Mouse (Mus musculus): ENCODE measurements around the gene Ak1. TPM values are rescaled to one million over a fixed set of nuclear protein-coding genes. Genes with fewer than 3 reads are reported as not detected.

Ak1 gene
- 74.1 and 79.6 TPM in 2 replicates for polyA plus RNA-seq (2015; fragmentation: Nextera tagmentation; extraction: Ambion mirVana)

GRCm38 (mm10) chr2:32621517-32621859, at the start of gene Ak1:
Gene Ak1 (plus strand): TSS chr2:32621758.
- Histone ChIP-seq H3K27ac (replicated peaks) (no peak within 1 kb of the TSS), H3K4me3 (no peak within 1 kb of the TSS), H3K4me2 (replicated peaks) (no peak within 1 kb of the TSS), H3K9ac (replicated peaks) (no peak within 1 kb of the TSS), H3K27me3 (no peaks in the 10 kb centered on the region), H3K4me1 (peaks cover 29% of the 10 kb centered on the region), H3K36me3 (no peaks in the 10 kb centered on the region), H3K9me3 (no peaks in the 10 kb centered on the region)
- ATAC-seq (replicated peaks) = no peak
- 43% methylated on average over 7 of the region's 7 CpGs for WGBS

- 93% methylated on average over 11 of the region's 11 CpGs for WGBS
- no peak overlapping the region for H3K9ac ChIP-seq (replicated peaks)
- no peak overlapping the region for H3K27ac ChIP-seq (replicated peaks)
- peaks cover 30% of the 10 kb centered on the region for H3K4me1 ChIP-seq
- no peaks in the 10 kb centered on the region for H3K27me3 ChIP-seq
- H3K4me3 ChIP-seq = no peak overlapping the region
- no peaks in the 10 kb centered on the region for H3K9me3 ChIP-seq
- peaks cover 13% of the 10 kb centered on the region; the same call in 1 of the 2 replicates for H3K36me3 ChIP-seq
- ATAC-seq (replicated peaks) = no peak
- no peak overlapping the region for H3K4me2 ChIP-seq (replicated peaks)
These were observed 49.4 kb upstream of the Ak1 start for GRCm38 (mm10) chr2:32572196-32572595.

GRCm38 (mm10) chr2:32574497-32574896, 47.1 kb upstream of the Ak1 start, which contains the start of gene Pip5kl1:
Gene Pip5kl1 (plus strand): TSS chr2:32574797.
- peak within 1 kb of the TSS; percentile 62 for H3K4me3 ChIP-seq
- peaks cover 30% of the 10 kb centered on the region for H3K4me1 ChIP-seq
- no peak for ATAC-seq (replicated peaks)
- peaks cover 8% of the 10 kb centered on the region; the same call in 1 of the 2 replicates for H3K36me3 ChIP-seq
- peak within 1 kb of the TSS; percentile 97 for H3K4me2 ChIP-seq (replicated peaks)
- 80% methylated on average over 6 of the region's 6 CpGs for WGBS
- H3K27me3 ChIP-seq = no peaks in the 10 kb centered on the region
- H3K9ac ChIP-seq (replicated peaks) = peak within 1 kb of the TSS; percentile 70
- no peak within 1 kb of the TSS for H3K27ac ChIP-seq (replicated peaks)
- no peaks in the 10 kb centered on the region for H3K9me3 ChIP-seq

GRCm38 (mm10) chr2:32574901-32575585, 46.5 kb upstream of the Ak1 start:
- Histone ChIP-seq H3K4me3 (peak overlapping the region; percentile 62), H3K27ac (replicated peaks) (no peak overlapping the region), H3K27me3 (no peaks in the 10 kb centered on the region), H3K9ac (replicated peaks) (peak overlapping the region; percentile 70), H3K4me2 (replicated peaks) (peak overlapping the region; percentile 97), H3K9me3 (no peaks in the 10 kb centered on the region), H3K36me3 (peaks cover 8% of the 10 kb centered on the region; the same call in 1 of the 2 replicates), H3K4me1 (peaks cover 30% of the 10 kb centered on the region)
- WGBS = under 1% methylated on average over 26 of the region's 26 CpGs
- no peak for ATAC-seq (replicated peaks)

- Histone ChIP-seq H3K4me3 (peak within 1 kb of the TSS; percentile 62), H3K36me3 (peaks cover 8% of the 10 kb centered on the region; the same call in 1 of the 2 replicates), H3K4me2 (replicated peaks) (peak within 1 kb of the TSS; percentile 97), H3K9me3 (no peaks in the 10 kb centered on the region), H3K9ac (replicated peaks) (peak within 1 kb of the TSS; percentile 70), H3K4me1 (peaks cover 27% of the 10 kb centered on the region), H3K27me3 (no peaks in the 10 kb centered on the region), H3K27ac (replicated peaks) (no peak within 1 kb of the TSS)
- peak; percentile 81 for ATAC-seq (replicated peaks)
- 3% methylated on average over 28 of the region's 28 CpGs for WGBS
These were observed 45.9 kb upstream of the Ak1 start, which contains the start of gene 9430097D07Rik for GRCm38 (mm10) chr2:32575586-32576160. Gene 9430097D07Rik (minus strand): TSS chr2:32575684.

GRCm38 (mm10) chr2:32576532-32576931, 45.0 kb upstream of the Ak1 start:
- ATAC-seq (replicated peaks) = no peak
- H3K36me3 ChIP-seq = peaks cover 8% of the 10 kb centered on the region; the same call in 1 of the 2 replicates
- 86% methylated on average over 9 of the region's 9 CpGs for WGBS
- no peak overlapping the region for H3K27ac ChIP-seq (replicated peaks)
- no peak overlapping the region for H3K9ac ChIP-seq (replicated peaks)
- peaks cover 23% of the 10 kb centered on the region for H3K4me1 ChIP-seq
- H3K4me3 ChIP-seq = 0 out of 2 replicates have a peak overlapping the region, but pooled peaks have one; percentile 62
- H3K9me3 ChIP-seq = no peaks in the 10 kb centered on the region
- no peaks in the 10 kb centered on the region for H3K27me3 ChIP-seq
- H3K4me2 ChIP-seq (replicated peaks) = 0 out of 2 replicates have a peak overlapping the region, but pooled peaks have one; percentile 97

- H3K4me2 ChIP-seq (replicated peaks) = no peak overlapping the region
- no peak overlapping the region for H3K27ac ChIP-seq (replicated peaks)
- no peaks in the 10 kb centered on the region for H3K27me3 ChIP-seq
- peaks cover 1% of the 10 kb centered on the region; the same call in 1 of the 2 replicates for H3K36me3 ChIP-seq
- no peaks in the 10 kb centered on the region for H3K9me3 ChIP-seq
- peaks cover 19% of the 10 kb centered on the region for H3K4me1 ChIP-seq
- H3K4me3 ChIP-seq = no peak overlapping the region
- H3K9ac ChIP-seq (replicated peaks) = no peak overlapping the region
- WGBS = 38% methylated on average over 26 of the region's 30 CpGs
- ATAC-seq (replicated peaks) = no peak
These were observed 43.2 kb upstream of the Ak1 start for GRCm38 (mm10) chr2:32578146-32579046.

- H3K27ac ChIP-seq (replicated peaks) = no peak overlapping the region
- peak overlapping the region; percentile 31 for H3K4me3 ChIP-seq
- H3K4me2 ChIP-seq (replicated peaks) = peak overlapping the region; percentile 33
- peak; percentile 65 for ATAC-seq (replicated peaks)
- no peaks in the 10 kb centered on the region for H3K9me3 ChIP-seq
- H3K9ac ChIP-seq (replicated peaks) = peak overlapping the region; percentile 15; the same call in 1 of the 2 replicates
- no peaks in the 10 kb centered on the region for H3K27me3 ChIP-seq
- H3K36me3 ChIP-seq = no peaks in the 10 kb centered on the region
- 32% methylated on average over 19 of the region's 19 CpGs for WGBS
- peaks cover 10% of the 10 kb centered on the region for H3K4me1 ChIP-seq
These were observed 40.0 kb upstream of the Ak1 start for GRCm38 (mm10) chr2:32581450-32582095.

GRCm38 (mm10) chr2:32582830-32583799, 38.4 kb upstream of the Ak1 start:
- 14% methylated on average over 37 of the region's 37 CpGs for WGBS
- Histone ChIP-seq H3K9me3 (no peaks in the 10 kb centered on the region), H3K36me3 (no peaks in the 10 kb centered on the region), H3K4me1 (peaks cover 23% of the 10 kb centered on the region), H3K27ac (replicated peaks) (no peak overlapping the region), H3K4me2 (replicated peaks) (peak overlapping the region; percentile 62), H3K27me3 (no peaks in the 10 kb centered on the region), H3K9ac (replicated peaks) (peak overlapping the region; percentile 42), H3K4me3 (peak overlapping the region; percentile 36)
- ATAC-seq (replicated peaks) = peak; percentile 55

GRCm38 (mm10) chr2:32585149-32585714, 36.3 kb upstream of the Ak1 start:
- Histone ChIP-seq H3K27me3 (no peaks in the 10 kb centered on the region), H3K9me3 (no peaks in the 10 kb centered on the region), H3K4me2 (replicated peaks) (no peak overlapping the region), H3K4me1 (peaks cover 33% of the 10 kb centered on the region), H3K4me3 (no peak overlapping the region), H3K9ac (replicated peaks) (no peak overlapping the region), H3K27ac (replicated peaks) (no peak overlapping the region), H3K36me3 (no peaks in the 10 kb centered on the region)
- ATAC-seq (replicated peaks) = no peak
- WGBS = 89% methylated on average over 7 of the region's 7 CpGs

Measured in forebrain, embryonic 15.5 days (tissue).